Mouse (Mus musculus) embryonic facial prominence, embryonic 14.5 days (tissue): ENCODE data around the gene Il6. TPM values are rescaled to one million over a fixed set of nuclear protein-coding genes. Genes with fewer than 3 reads are reported as not detected.

ENCODE experiments used
- ATAC-seq: fragments of 200-750 bp; cut with Nextera tagmentation; 2 replicates; pipeline ENCODE4 v1.8.0; 2017; ENCODE audit warnings: low read depth, moderate number of reproducible peaks, moderate TSS enrichment
- DNase-seq: peaks from one replicate; pipeline ENCODE4 v3.0.0-alpha.2; 2015; ENCODE audit warnings: low spot score
- H3K27ac ChIP-seq: fragments of 300-500 bp; sonication (generic); replicated peaks from 2 replicates; pipeline ENCODE4 v1.5.1; 2014; ENCODE audit warnings: low read depth, mild to moderate bottlenecking, low read length, moderate library complexity
- H3K27me3 ChIP-seq: fragments of 300-500 bp; sonication (generic); replicated peaks from 2 replicates; pipeline ENCODE4 v1.6.1; 2014; ENCODE audit warnings: low read length; ENCODE audit not compliant: control insufficient read depth, insufficient read depth
- H3K36me3 ChIP-seq: fragments of 300-500 bp; sonication (generic); 2 replicates; pipeline ENCODE4 v1.6.1; 2014; ENCODE audit warnings: low read length, mixed read lengths; ENCODE audit not compliant: control insufficient read depth, insufficient read depth
- H3K4me1 ChIP-seq: fragments of 300-500 bp; sonication (generic); 2 replicates; pipeline ENCODE4 v1.6.1; 2014; ENCODE audit warnings: antibody characterized with exemption, low read length; ENCODE audit not compliant: control insufficient read depth, insufficient read depth
- H3K4me2 ChIP-seq: fragments of 300-500 bp; sonication (generic); 2 replicates; pipeline ENCODE4 v1.6.1; 2014; ENCODE audit warnings: low read depth, mild to moderate bottlenecking, low read length, moderate library complexity, mixed read lengths
- H3K4me3 ChIP-seq: fragments of 300-500 bp; sonication (generic); 2 replicates; pipeline ENCODE4 v1.5.1; 2014; ENCODE audit warnings: low read depth, mild to moderate bottlenecking, low read length
- H3K9ac ChIP-seq: fragments of 300-500 bp; sonication (generic); 2 replicates; pipeline ENCODE4 v1.6.1; 2014; ENCODE audit warnings: low read depth, mild to moderate bottlenecking, low read length, moderate library complexity, mixed read lengths
- H3K9me3 ChIP-seq: fragments of 300-500 bp; sonication (generic); 2 replicates; pipeline ENCODE4 v1.6.1; 2016; ENCODE audit warnings: low read length; ENCODE audit not compliant: control insufficient read depth
- WGBS: fragments of 180-500 bp; shearing (Covaris S2); extraction: QIAGEN DNeasy Blood & Tissue Kit; methylation state at CpG from one replicate; pipeline ENCODE4 v1.1.7; 2014; 5-methylcytosine and 5-hydroxymethylcytosine counted together
- polyA plus RNA-seq: library from polyadenylated mRNA; unstranded; fragments of >200 nt; fragmentation: Nextera tagmentation; extraction: Ambion mirVana; gene quantifications from 2 replicates; pipeline ENCODE4 v1.2.1, GENCODE M21; 2014

Il6 gene
- polyA plus RNA-seq = 0.22 and 0.24 TPM in 2 replicates

DNA sequence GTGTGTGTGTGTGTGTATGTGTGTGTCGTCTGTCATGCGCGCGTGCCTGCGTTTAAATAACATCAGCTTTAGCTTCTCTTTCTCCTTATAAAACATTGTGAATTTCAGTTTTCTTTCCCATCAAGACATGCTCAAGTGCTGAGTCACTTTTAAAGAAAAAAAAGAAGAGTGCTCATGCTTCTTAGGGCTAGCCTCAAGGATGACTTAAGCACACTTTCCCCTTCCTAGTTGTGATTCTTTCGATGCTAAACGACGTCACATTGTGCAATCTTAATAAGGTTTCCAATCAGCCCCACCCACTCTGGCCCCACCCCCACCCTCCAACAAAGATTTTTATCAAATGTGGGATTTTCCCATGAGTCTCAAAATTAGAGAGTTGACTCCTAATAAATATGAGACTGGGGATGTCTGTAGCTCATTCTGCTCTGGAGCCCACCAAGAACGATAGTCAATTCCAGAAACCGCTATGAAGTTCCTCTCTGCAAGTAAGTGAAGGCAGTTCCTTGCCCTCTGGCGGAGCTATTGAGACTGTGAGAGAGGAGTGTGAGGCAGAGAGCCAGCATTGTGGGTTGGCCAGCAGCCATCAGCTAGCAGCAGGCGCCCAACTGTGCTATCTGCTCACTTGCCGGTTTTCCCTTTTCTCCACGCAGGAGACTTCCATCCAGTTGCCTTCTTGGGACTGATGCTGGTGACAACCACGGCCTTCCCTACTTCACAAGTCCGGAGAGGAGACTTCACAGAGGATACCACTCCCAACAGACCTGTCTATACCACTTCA is at the start of gene Il6:
TSS of gene Il6 (plus strand) at position 389 of the 778 bp plus-strand sequence.
- ATAC-seq = peak; percentile 91
- no peak within 1 kb of the TSS for H3K27ac ChIP-seq
- H3K9me3 ChIP-seq = no peaks in the 10 kb centered on the region
- WGBS = 50% methylated on average over 16 of the region's 16 CpGs
- peak within 1 kb of the TSS; percentile 32; the same call in 1 of the 2 replicates for H3K4me2 ChIP-seq
- H3K4me3 ChIP-seq = no peak within 1 kb of the TSS
- peak; percentile 94 for DNase-seq
- H3K27me3 ChIP-seq = no peaks in the 10 kb centered on the region
- H3K36me3 ChIP-seq = no peaks in the 10 kb centered on the region
- H3K4me1 ChIP-seq = no peaks in the 10 kb centered on the region
- H3K9ac ChIP-seq = no peak within 1 kb of the TSS

DNA sequence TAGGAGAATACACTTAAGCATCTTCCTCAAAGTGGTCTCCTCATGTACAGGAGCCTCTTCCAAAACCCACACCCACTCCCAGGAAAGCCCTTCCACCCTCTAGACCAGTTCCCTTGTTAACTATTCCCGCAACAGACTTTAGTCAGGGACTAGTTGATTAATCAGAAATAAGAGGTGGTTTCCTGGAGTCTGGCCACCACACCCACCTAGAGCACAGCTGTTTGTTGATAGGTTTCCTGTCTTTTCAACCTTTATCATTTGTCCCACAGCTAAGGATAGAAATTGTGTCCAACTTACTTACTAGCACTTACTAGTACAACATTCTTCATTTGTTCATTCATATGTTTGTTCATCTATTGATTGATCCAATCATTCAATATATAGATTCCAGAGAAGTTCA is 49.4 kb upstream of the Il6 start:
- Histone ChIP-seq H3K27ac (no peak overlapping the region), H3K4me2 (no peak overlapping the region), H3K9me3 (no peaks in the 10 kb centered on the region), H3K27me3 (no peaks in the 10 kb centered on the region), H3K9ac (no peak overlapping the region), H3K36me3 (no peaks in the 10 kb centered on the region), H3K4me1 (no peaks in the 10 kb centered on the region), H3K4me3 (no peak overlapping the region)
- WGBS = 71% methylated on average over 1 of the region's 1 CpGs
- ATAC-seq (no peak), DNase-seq (no peak)

DNA sequence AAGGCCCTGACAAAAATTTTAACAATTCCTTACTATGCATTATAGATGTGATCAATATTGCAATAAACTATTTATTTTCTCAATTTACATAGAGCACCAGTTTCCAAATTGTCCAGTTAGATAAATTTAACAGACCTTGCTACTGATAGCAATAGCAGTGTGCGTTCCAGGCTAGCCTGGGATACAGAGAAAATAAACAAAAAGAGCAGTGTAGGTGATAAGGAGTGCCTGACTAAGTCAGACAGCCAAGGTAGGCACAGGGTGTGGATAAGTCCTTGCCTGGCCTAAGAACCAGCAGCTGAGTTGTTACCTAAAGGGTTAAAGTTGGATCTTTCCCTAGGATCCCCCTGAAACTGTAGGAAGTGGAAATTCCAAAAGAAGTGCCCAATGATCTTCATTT is 42.7 kb upstream of the Il6 start:
- H3K9me3 ChIP-seq = no peaks in the 10 kb centered on the region
- no peak for ATAC-seq
- no peaks in the 10 kb centered on the region for H3K36me3 ChIP-seq
- H3K4me3 ChIP-seq = no peak overlapping the region
- H3K4me1 ChIP-seq = no peaks in the 10 kb centered on the region
- 73% methylated on average over 1 of the region's 1 CpGs for whole genome bisulfite sequencing
- H3K4me2 ChIP-seq = no peak overlapping the region
- no peak overlapping the region for H3K9ac ChIP-seq
- no peaks in the 10 kb centered on the region for H3K27me3 ChIP-seq
- no peak overlapping the region for H3K27ac ChIP-seq
- DNase-seq = no peak

DNA sequence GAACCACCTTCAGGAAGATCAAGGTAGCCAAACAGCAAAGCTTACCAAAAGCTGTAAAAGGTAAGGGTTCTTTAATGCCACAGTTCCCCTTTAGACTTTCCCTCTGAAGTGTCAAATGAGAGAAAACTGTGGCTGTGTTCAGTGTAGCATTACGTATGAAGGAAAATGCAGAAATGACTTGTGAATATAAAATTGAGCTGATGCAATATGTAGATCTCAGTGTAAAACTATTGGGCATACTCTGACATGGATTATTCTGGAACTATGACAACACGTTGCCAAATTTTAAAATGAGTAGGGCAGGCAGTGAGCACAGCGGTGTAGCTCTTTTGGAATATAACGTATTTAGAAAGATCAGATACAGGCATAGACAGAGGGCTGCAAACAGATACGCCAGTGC is 40.1 kb upstream of the Il6 start:
- no peak overlapping the region for H3K27ac ChIP-seq
- no peak overlapping the region for H3K4me3 ChIP-seq
- H3K36me3 ChIP-seq = no peaks in the 10 kb centered on the region
- H3K27me3 ChIP-seq = no peaks in the 10 kb centered on the region
- H3K9ac ChIP-seq = no peak overlapping the region
- DNase-seq (no peak), ATAC-seq (no peak)
- no peaks in the 10 kb centered on the region for H3K4me1 ChIP-seq
- WGBS = 81% methylated on average over 5 of the region's 5 CpGs
- no peaks in the 10 kb centered on the region for H3K9me3 ChIP-seq
- H3K4me2 ChIP-seq = no peak overlapping the region

DNA sequence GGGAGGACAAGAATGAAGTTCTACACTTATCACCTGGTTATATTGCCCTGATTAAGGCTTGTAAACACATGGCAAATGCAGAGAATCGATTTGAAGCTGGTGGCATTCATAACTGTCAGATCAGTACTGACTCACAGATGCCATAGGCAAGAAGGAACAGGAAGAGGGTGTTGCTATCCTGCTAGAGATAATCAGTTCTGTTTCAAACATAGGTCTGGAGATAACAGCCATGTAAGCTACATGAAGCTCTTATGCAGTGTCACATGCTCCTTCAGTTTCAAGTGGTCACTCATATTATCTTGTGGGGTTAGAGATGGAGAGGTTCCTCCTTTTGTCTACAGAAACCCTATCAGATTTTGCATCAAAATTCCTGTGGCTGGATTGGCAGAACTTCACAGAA is 39.4 kb upstream of the Il6 start:
- Histone ChIP-seq H3K27ac (no peak overlapping the region), H3K27me3 (no peaks in the 10 kb centered on the region), H3K9ac (no peak overlapping the region), H3K4me3 (no peak overlapping the region), H3K4me1 (no peaks in the 10 kb centered on the region), H3K36me3 (no peaks in the 10 kb centered on the region), H3K4me2 (no peak overlapping the region), H3K9me3 (no peaks in the 10 kb centered on the region)
- WGBS = 85% methylated on average over 1 of the region's 1 CpGs
- DNase-seq (no peak), ATAC-seq (no peak)

DNA sequence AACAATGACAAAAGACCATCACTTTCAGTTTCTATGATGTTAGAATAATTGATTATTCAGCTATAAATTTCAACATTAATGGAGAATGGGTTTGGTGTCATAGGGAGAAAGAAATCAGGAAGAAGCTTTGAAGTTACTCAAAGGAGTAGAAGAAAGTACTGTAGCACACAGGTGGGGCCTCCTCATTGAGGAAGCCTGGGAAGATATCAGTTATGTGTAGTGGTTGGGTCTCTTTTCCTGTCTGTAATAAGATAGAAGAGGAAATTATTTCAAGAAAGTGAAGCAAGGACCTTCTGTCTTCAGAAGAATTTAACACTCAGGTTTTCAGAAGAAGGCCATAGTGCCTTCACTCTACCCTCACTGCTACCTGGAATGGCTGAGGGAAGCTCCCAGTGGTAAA is 38.8 kb upstream of the Il6 start:
- H3K27me3 ChIP-seq = no peaks in the 10 kb centered on the region
- ATAC-seq (no peak), DNase-seq (no peak)
- H3K36me3 ChIP-seq = no peaks in the 10 kb centered on the region
- no peak overlapping the region for H3K27ac ChIP-seq
- H3K4me2 ChIP-seq = no peak overlapping the region
- no peaks in the 10 kb centered on the region for H3K9me3 ChIP-seq
- no peaks in the 10 kb centered on the region for H3K4me1 ChIP-seq
- H3K9ac ChIP-seq = no peak overlapping the region
- no peak overlapping the region for H3K4me3 ChIP-seq

DNA sequence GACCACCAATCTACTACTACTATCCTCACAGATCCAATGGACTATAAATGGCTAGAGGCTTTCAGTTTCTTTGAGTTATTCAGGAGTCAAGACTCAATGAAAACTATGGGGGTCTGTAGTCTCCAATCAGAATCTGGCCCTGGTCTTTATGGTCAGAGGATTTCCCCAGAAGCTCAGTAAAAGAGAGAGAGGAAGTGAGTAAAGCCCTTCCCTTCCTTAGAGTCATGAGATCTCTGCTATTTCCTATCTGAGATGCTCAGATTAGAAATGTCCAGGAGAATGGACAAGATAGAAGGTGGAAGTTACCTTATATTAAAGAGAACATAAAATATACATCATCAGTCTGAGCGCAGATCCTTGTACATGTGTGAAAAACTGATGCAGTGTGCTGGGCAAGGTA is 19.3 kb upstream of the Il6 start:
- 97% methylated on average over 1 of the region's 1 CpGs for WGBS
- H3K4me3 ChIP-seq = no peak overlapping the region
- ATAC-seq (no peak), DNase-seq (no peak)
- H3K27me3 ChIP-seq = no peaks in the 10 kb centered on the region
- H3K9me3 ChIP-seq = no peaks in the 10 kb centered on the region
- H3K4me2 ChIP-seq = no peak overlapping the region
- no peak overlapping the region for H3K9ac ChIP-seq
- no peaks in the 10 kb centered on the region for H3K4me1 ChIP-seq
- no peak overlapping the region for H3K27ac ChIP-seq
- H3K36me3 ChIP-seq = no peaks in the 10 kb centered on the region

DNA sequence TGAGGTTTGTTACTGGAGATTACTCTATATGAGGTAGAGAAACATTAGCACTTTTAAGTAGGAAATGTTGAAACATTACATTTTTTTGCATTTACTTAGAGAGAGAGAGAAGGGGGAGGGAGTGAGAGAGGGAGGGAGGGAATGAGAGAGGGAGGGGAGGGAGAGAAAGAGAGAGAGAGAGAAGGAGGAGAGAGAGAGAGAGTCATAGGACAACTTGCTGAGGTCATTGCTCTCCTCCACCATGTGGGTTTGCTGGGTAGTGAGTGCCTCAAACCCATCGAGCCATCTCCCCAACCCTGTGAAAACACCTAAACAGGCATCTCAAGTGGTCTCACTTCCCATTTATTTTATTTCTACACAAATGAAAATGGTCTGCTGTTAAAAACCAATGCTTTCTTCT is 18.6 kb upstream of the Il6 start:
- DNase-seq = no peak
- Histone ChIP-seq H3K36me3 (no peaks in the 10 kb centered on the region), H3K9ac (no peak overlapping the region), H3K4me1 (no peaks in the 10 kb centered on the region), H3K4me3 (no peak overlapping the region), H3K27me3 (no peaks in the 10 kb centered on the region), H3K4me2 (no peak overlapping the region), H3K9me3 (no peaks in the 10 kb centered on the region), H3K27ac (no peak overlapping the region)
- no peak for ATAC-seq
- 68% methylated on average over 1 of the region's 1 CpGs for WGBS

DNA sequence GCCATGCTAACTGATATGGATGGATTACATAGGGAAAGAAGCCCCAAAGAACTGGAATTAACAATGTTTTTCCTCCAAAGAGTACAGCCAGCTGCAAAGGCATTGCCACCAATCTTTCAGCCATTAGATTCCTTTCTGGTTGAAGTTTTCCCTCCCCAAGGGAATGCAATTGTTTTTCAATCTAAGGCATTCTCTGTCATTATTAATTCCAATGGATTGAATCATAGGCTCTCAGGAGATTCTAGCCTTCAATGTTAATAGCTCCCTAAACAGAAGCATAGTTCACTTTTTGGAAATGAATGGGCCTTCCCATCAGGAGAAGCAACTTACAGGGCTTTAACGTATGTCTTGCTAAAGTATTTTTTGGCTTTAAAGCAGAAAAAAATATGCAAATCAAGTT is 15.6 kb upstream of the Il6 start:
- 57% methylated on average over 1 of the region's 1 CpGs for WGBS
- ATAC-seq = no peak
- Histone ChIP-seq H3K4me1 (no peaks in the 10 kb centered on the region), H3K4me3 (no peak overlapping the region), H3K9me3 (no peaks in the 10 kb centered on the region), H3K36me3 (no peaks in the 10 kb centered on the region), H3K9ac (no peak overlapping the region), H3K27ac (no peak overlapping the region), H3K27me3 (no peaks in the 10 kb centered on the region), H3K4me2 (no peak overlapping the region)
- no peak for DNase-seq
